Mouse (Mus musculus): Measurements from ENCODE around the gene Mxd3. TPM values are rescaled to one million over a fixed set of nuclear protein-coding genes. Genes with fewer than 3 reads are reported as not detected.

The Mxd3 gene
- polyA plus RNA-seq, 1 experiment from 2014 or later = 45.6 TPM

- DNase-seq (peak; percentile 78), ATAC-seq (ENCODE audit: insufficient read depth) (peak; percentile 7)
- under 1% methylated on average over 31 of the region's 31 CpGs for WGBS
- Histone ChIP-seq H3K4me3 (ENCODE audit: low read depth, low read length) (peak overlapping the region; percentile 91), H3K4me2 (peak overlapping the region; percentile 96), H3K4me1 (ENCODE audit: insufficient read depth) (peaks cover 9% of the 10 kb centered on the region; the same call in 1 of the 2 replicates), H3K27ac (ENCODE audit: low read depth) (peak overlapping the region; percentile 83), H3K27me3 (ENCODE audit: insufficient read depth, low read length) (no peaks in the 10 kb centered on the region), H3K9me3 (ENCODE audit: low read depth, low read length) (no peaks in the 10 kb centered on the region), H3K9ac (peak overlapping the region; percentile 91), H3K36me3 (ENCODE audit: insufficient read depth) (peaks cover 68% of the 10 kb centered on the region)
- peak; percentile 55 for TF ChIP-seq CTCF (IDR thresholded peaks at IDR 0.05; ENCODE audit: low read depth)
Measured at GRCm38 (mm10) chr13:55322130-55322825, 7.3 kb downstream of the Mxd3 start.

GRCm38 (mm10) chr13:55321434-55322129 is 8.0 kb downstream of the Mxd3 start, which contains the start of gene Rab24:
TSS of gene Rab24 (minus strand) at chr13:55321946.
- no peaks in the 10 kb centered on the region for H3K9me3 ChIP-seq (ENCODE audit: low read depth, low read length)
- under 1% methylated on average over 73 of the region's 73 CpGs for WGBS
- DNase-seq = peak; percentile 97
- H3K27ac ChIP-seq (ENCODE audit: low read depth) = peak within 1 kb of the TSS; percentile 83
- H3K4me3 ChIP-seq (ENCODE audit: low read depth, low read length) = peak within 1 kb of the TSS; percentile 91
- peak within 1 kb of the TSS; percentile 91 for H3K9ac ChIP-seq
- peak; percentile 92 for ATAC-seq (ENCODE audit: insufficient read depth)
- peak within 1 kb of the TSS; percentile 96 for H3K4me2 ChIP-seq
- no peaks in the 10 kb centered on the region for H3K27me3 ChIP-seq (ENCODE audit: insufficient read depth, low read length)
- peaks cover 9% of the 10 kb centered on the region; the same call in 1 of the 2 replicates for H3K4me1 ChIP-seq (ENCODE audit: insufficient read depth)
- peaks cover 68% of the 10 kb centered on the region for H3K36me3 ChIP-seq (ENCODE audit: insufficient read depth)
- no peak for TF ChIP-seq CTCF (IDR thresholded peaks at IDR 0.05; ENCODE audit: low read depth)

- peak within 1 kb of the TSS; percentile 96 for H3K4me2 ChIP-seq
- WGBS = 73% methylated on average over 4 of the region's 4 CpGs
- peak within 1 kb of the TSS; percentile 91 for H3K4me3 ChIP-seq (ENCODE audit: low read depth, low read length)
- no peak for TF ChIP-seq CTCF (IDR thresholded peaks at IDR 0.05; ENCODE audit: low read depth)
- no peak for DNase-seq
- H3K9me3 ChIP-seq (ENCODE audit: low read depth, low read length) = no peaks in the 10 kb centered on the region
- peak within 1 kb of the TSS; percentile 91 for H3K9ac ChIP-seq
- H3K27me3 ChIP-seq (ENCODE audit: insufficient read depth, low read length) = no peaks in the 10 kb centered on the region
- H3K4me1 ChIP-seq (ENCODE audit: insufficient read depth) = peaks cover 9% of the 10 kb centered on the region; the same call in 1 of the 2 replicates
- H3K27ac ChIP-seq (ENCODE audit: low read depth) = no peak within 1 kb of the TSS; the same call in 1 of the 2 replicates
- H3K36me3 ChIP-seq (ENCODE audit: insufficient read depth) = peaks cover 69% of the 10 kb centered on the region
- ATAC-seq (ENCODE audit: insufficient read depth) = no peak
Measured at GRCm38 (mm10) chr13:55319931-55320533, 9.6 kb downstream of the Mxd3 start, which contains the start of gene Prelid1. TSS of gene Prelid1 (plus strand) at chr13:55320500.

- no peak overlapping the region for H3K9ac ChIP-seq
- no peaks in the 10 kb centered on the region for H3K27me3 ChIP-seq (ENCODE audit: insufficient read depth, low read length)
- DNase-seq (no peak), ATAC-seq (ENCODE audit: insufficient read depth) (no peak)
- H3K9me3 ChIP-seq (ENCODE audit: low read depth, low read length) = no peaks in the 10 kb centered on the region
- 82% methylated on average over 3 of the region's 3 CpGs for WGBS
- H3K4me1 ChIP-seq (ENCODE audit: insufficient read depth) = peaks cover 6% of the 10 kb centered on the region; the same call in 1 of the 2 replicates
- no peak overlapping the region for H3K4me3 ChIP-seq (ENCODE audit: low read depth, low read length)
- no peak overlapping the region for H3K27ac ChIP-seq (ENCODE audit: low read depth)
- H3K36me3 ChIP-seq (ENCODE audit: insufficient read depth) = peaks cover 71% of the 10 kb centered on the region
- H3K4me2 ChIP-seq = no peak overlapping the region
- no peak for TF ChIP-seq CTCF (IDR thresholded peaks at IDR 0.05; ENCODE audit: low read depth)
Measured at GRCm38 (mm10) chr13:55318351-55318750, 11.3 kb downstream of the Mxd3 start.

- H3K36me3 ChIP-seq (ENCODE audit: insufficient read depth) = peaks cover 93% of the 10 kb centered on the region
- no peak overlapping the region for H3K27ac ChIP-seq (ENCODE audit: low read depth)
- no peak for TF ChIP-seq CTCF (IDR thresholded peaks at IDR 0.05; ENCODE audit: low read depth)
- H3K27me3 ChIP-seq (ENCODE audit: insufficient read depth, low read length) = no peaks in the 10 kb centered on the region
- no peak overlapping the region for H3K4me3 ChIP-seq (ENCODE audit: low read depth, low read length)
- no peak for DNase-seq
- no peaks in the 10 kb centered on the region for H3K4me1 ChIP-seq (ENCODE audit: insufficient read depth)
- no peak overlapping the region for H3K4me2 ChIP-seq
- no peaks in the 10 kb centered on the region for H3K9me3 ChIP-seq (ENCODE audit: low read depth, low read length)
- ATAC-seq (ENCODE audit: insufficient read depth) = no peak
- no peak overlapping the region for H3K9ac ChIP-seq
- WGBS = 75% methylated on average over 2 of the region's 2 CpGs
Measured at GRCm38 (mm10) chr13:55314891-55315412, 14.7 kb downstream of the Mxd3 start.

GRCm38 (mm10) chr13:55313051-55313450 is 16.6 kb downstream of the Mxd3 start:
- DNase-seq (no peak), ATAC-seq (ENCODE audit: insufficient read depth) (no peak)
- Histone ChIP-seq H3K4me1 (ENCODE audit: insufficient read depth) (no peaks in the 10 kb centered on the region), H3K4me2 (no peak overlapping the region), H3K9ac (no peak overlapping the region), H3K27me3 (ENCODE audit: insufficient read depth, low read length) (no peaks in the 10 kb centered on the region), H3K36me3 (ENCODE audit: insufficient read depth) (peaks cover 90% of the 10 kb centered on the region), H3K27ac (ENCODE audit: low read depth) (no peak overlapping the region), H3K9me3 (ENCODE audit: low read depth, low read length) (no peaks in the 10 kb centered on the region), H3K4me3 (ENCODE audit: low read depth, low read length) (no peak overlapping the region)
- 81% methylated on average over 9 of the region's 9 CpGs for WGBS
- TF ChIP-seq CTCF (IDR thresholded peaks at IDR 0.05; ENCODE audit: low read depth) = no peak

Data from lung, embryonic 14.5 days (tissue).